Mouse (Mus musculus) activated CD4-positive, CD25-positive, alpha-beta regulatory T cell, adult 4 months (primary cell): ENCODE measurements around the gene Sgms1. TPM values are rescaled to one million over a fixed set of nuclear protein-coding genes. Genes with fewer than 3 reads are reported as not detected.

Experiments used
- ATAC-seq: one replicate; pipeline ENCODE4 v1.8.0; 2017
- polyA plus RNA-seq, 2 experiments: library from polyadenylated mRNA; unstranded; fragments of 100-300 nt; shearing (Covaris generic); gene quantifications; one replicate each; pipeline ENCODE4 v1.2.1; 2017

Gene Sgms1
- polyA plus RNA-seq, 2 experiments from 2014 or later: 37.6 to 52.4 TPM

DNA sequence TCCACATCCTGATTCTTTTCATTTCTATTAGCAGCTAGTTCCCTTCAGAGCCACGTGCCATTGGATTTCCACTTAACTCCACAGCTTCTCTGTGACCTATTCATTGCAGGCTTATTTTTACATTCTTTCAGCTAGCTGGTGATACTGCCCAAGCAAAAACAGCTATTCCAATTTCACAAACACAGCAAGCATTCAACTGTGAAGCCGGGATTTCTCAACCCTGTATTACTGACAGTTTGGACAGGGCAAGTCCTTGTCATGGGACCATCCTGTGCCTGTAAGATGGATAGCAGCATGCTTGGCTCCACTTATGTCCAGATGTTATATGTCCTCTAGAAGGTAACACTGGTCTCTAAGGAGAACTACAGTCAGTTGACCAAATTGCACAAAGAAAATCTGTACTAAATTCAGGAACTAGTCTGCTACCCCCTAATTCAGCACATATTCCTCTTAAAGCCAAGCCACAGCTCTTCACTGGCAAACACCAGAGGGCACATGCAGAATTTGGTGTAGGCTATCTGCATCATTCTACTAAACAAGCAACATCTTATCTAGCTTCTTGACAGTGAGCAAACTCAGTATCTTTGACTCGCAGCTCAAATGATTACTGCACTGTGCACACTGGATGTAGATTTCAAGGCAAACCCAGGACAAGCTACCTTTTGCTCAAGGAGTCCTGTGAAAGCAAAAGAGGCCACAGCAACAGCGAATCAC is 189.5 kb downstream of the Sgms1 start:
- ATAC-seq: no peak

DNA sequence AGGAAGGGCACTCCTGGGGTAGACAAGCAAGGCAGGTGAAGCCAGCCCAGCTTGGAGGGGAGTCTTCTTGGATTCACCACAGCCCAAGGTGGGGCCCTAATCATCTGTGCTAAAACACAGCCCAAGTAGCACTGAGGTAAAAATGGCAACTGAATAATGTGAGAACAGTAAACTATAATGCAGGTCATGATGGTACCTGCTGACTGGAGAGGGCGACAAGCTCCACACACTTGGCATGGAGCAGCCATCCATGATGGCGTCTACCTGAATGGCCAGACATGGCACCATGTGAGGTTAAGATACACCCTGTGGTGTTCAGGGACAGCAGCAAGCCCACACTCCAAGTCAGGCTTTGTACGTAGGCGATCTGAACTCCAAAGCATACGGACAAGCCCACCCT is 190.4 kb downstream of the Sgms1 start:
- ATAC-seq: no peak

GRCm38 (mm10) chr19:32198494-32199106 is 190.9 kb downstream of the Sgms1 start:
- no peak for ATAC-seq

GRCm38 (mm10) chr19:32196976-32197819 is 192.3 kb downstream of the Sgms1 start:
- peak; percentile 86 for ATAC-seq

DNA sequence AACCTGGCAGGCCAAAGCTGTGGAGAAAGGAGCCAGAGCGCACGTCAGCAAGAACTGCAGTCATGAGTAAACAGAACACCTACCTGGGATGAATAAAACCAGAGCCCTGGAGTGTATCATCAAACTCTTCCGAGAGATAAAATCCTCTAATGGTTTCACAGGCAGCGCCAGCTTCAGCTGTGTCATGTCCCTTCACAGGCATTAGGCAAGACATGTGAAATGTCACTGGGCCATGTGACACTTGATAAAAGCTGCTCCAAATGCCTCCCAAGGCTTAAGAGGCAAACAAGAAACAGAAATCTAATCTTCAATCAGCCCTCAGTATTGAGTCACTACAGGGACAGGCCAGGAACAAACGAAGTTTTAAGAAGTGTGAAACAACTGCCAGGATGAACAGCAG is 193.3 kb downstream of the Sgms1 start:
- peak; percentile 14 for ATAC-seq

- ATAC-seq: no peak
These were observed 194.7 kb downstream of the Sgms1 start for GRCm38 (mm10) chr19:32194863-32195262.

- ATAC-seq: no peak
These were observed 195.4 kb downstream of the Sgms1 start for GRCm38 (mm10) chr19:32194074-32194473.

- ATAC-seq: no peak
These were observed 197.9 kb downstream of the Sgms1 start for GRCm38 (mm10) chr19:32191596-32191995.

- no peak for ATAC-seq
These were observed 199.6 kb downstream of the Sgms1 start for GRCm38 (mm10) chr19:32189961-32190360.

GRCm38 (mm10) chr19:32189036-32189436 is 200.5 kb downstream of the Sgms1 start:
- no peak for ATAC-seq

DNA sequence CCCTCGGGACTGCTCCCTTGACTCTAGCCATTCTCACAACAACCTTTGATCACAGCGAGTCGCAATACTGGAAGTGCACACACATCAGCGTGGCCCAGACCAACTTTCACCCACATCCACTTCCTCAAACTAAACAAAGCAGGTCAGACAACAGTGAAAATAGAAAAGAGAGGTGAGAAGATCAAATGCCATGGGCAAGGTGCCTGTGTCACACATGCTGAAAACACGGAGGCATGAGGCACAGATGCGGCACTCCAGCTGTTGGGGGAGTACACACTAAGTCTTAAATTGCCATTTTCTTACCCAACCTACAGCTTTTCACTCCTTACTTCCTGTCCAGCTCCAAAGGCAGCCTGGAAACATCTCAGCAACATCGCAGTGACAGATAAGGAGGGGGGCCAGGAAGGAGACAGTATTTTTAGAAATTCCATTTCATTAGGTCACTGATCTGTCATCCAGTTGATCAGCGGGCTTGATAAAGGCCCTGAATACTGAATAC is 202.9 kb downstream of the Sgms1 start:
- peak; percentile 82 for ATAC-seq

GRCm38 (mm10) chr19:32183005-32183404 is 206.5 kb downstream of the Sgms1 start:
- ATAC-seq: no peak

- ATAC-seq: no peak
These were observed 207.0 kb downstream of the Sgms1 start for GRCm38 (mm10) chr19:32182471-32182870.

DNA sequence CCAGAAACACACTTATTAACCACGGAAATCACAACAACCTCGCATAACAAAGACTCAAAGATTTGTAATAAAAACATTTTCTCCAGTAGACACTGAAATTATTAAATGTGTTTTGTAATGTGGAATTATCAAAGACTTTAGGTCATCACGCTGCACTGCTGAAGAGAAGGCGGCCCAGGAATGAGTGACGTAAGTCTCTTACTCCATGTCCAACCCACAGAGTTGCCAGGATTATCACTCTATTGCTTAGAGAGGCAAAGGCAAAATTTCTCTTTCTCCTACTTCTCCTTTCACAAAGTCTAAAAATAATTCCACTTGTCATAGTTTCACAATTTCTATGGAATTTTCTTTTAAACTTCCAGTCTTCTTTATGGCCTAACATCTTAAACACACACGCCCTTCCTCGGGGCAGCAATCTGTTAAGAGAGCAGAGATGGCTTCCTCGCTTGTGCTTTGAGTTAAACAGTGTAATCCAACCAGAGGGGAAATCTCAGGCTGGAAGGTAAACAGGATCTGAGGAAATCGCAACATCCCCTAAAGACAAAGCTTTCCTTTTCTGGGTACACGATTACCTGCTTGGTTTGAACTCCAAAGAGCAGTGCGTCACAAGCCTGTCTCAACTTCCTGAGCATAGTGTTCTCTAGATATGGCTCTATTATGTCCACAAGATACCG is 207.7 kb downstream of the Sgms1 start:
- ATAC-seq: no peak

DNA sequence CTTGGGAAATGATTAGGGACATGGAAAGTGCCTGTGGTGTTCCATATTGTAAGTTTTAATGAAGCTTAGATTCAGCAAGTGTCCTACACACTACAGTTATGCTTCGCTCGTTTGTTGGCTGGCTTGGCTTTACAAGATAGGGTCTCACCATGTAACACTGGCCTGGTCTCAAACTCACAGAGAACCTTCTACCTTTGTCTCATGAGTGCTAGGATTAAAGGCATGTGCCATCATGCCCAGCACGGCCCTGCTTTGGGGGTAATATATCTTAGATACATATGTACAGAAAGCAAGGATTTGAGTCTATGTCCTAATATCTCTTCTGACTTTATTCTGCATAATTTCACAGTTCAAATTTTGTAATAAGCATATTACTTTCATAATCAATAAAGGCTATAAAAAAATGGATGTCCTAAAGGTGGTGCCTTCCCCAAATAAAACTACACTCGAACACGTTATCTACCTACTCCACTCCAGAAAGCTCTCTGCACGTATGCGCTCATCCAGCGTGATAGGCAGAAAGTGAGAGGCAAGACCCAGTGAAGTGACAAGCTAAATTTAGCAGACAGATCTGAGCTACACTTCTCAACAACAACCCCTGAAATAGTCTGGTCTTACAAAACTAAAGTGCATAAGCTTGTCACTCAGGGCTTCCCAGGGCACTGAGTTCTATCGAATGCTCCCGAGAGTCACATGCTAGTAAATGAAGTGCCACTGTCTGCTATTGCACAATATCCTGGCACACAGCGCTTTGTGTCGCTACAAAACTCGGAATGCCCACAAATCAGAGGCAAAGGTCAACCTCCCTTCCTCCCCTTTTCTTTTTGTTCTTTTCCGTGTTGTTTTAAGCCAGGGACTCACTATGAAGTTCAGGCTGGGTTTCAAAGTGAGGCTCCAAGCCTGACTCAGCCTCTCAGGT is 208.5 kb downstream of the Sgms1 start:
- ATAC-seq: no peak

GRCm38 (mm10) chr19:32179978-32180413 is 209.5 kb downstream of the Sgms1 start:
- ATAC-seq: no peak

- ATAC-seq: no peak
These were observed 210.0 kb downstream of the Sgms1 start for GRCm38 (mm10) chr19:32179514-32179913.

- ATAC-seq: no peak
These were observed 211.4 kb downstream of the Sgms1 start for GRCm38 (mm10) chr19:32178161-32178560.

DNA sequence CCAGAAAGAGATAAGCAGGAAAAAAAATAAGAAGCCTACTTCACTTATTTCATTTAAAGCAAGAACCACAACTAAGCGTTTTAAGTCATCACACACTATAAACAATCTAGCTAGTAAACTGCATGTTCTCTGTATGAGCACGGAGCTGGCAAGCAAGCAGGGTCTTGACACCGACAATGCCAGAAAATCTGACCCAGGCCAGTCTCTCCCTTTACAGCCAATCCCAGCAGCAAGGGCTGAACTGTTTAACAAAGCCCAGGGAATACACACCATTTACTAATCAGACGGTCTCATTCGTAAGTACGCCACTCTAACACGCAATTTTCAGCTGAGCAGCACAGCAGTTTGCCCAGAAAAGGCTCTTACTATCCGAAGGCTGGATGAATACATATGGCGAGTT is 213.1 kb downstream of the Sgms1 start:
- ATAC-seq: no peak

- ATAC-seq: no peak
These were observed 213.5 kb downstream of the Sgms1 start for GRCm38 (mm10) chr19:32175991-32176390.

- ATAC-seq: no peak
These were observed 214.5 kb downstream of the Sgms1 start for GRCm38 (mm10) chr19:32175013-32175412.

DNA sequence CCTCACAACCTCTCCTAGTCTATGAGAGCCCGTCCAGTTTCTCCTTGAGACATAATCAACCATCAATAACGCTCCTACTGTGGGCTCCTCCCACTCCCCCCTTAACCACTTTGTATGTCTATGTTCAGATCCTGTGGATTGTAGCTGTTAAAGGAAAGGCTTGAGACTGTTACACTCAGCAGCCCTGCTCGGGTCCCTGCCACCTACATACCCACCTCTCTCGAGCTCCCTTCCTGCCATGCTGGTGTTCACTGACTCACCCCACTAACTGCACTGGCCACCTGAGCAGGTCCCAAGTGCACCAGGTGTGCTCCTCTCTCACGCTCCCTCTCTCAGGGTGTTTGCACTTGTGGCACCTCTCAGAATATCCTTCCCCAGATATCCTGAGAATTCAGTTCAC is 215.0 kb downstream of the Sgms1 start:
- ATAC-seq: no peak
